Mouse (Mus musculus) lung, adult 2 months (tissue): Measurements from ENCODE around the gene Ivns1abp.

Experiments
- CTCF ChIP-seq: fragments of 200-500 bp; IDR thresholded peaks from 2 replicates; pipeline ENCODE4 v1.5.1; 2011; ENCODE audit warnings: mild to moderate bottlenecking, low read length, control low read depth; ENCODE audit not compliant: insufficient read depth
- POLR2A ChIP-seq: fragments of 200-500 bp; IDR thresholded peaks from 2 replicates; pipeline ENCODE4 v1.6.1; 2011; ENCODE audit warnings: low read depth, mild to moderate bottlenecking, control low read depth, low read length, borderline replicate concordance; ENCODE audit errors: extremely low read depth

- TF ChIP-seq POLR2A (no peak), CTCF (no peak)
These were observed 47.3 kb upstream of the Ivns1abp start for GRCm38 (mm10) chr1:151297025-151297424.
